Mouse (Mus musculus): Measurements from ENCODE around the gene Tor2a. TPM values are rescaled to one million over a fixed set of nuclear protein-coding genes. Genes with fewer than 3 reads are reported as not detected.

Gene Tor2a
- polyA plus RNA-seq, 1 experiment, result 35.7 TPM

GRCm38 (mm10) chr2:32740916-32741272, 16.1 kb upstream of the Tor2a start, which contains the start of gene 6330409D20Rik:
Gene 6330409D20Rik, minus strand, starts transcription at chr2:32741016.
- no peaks in the 10 kb centered on the region for H3K36me3 ChIP-seq (ENCODE audit: control insufficient read depth, insufficient read depth)
- no peaks in the 10 kb centered on the region for H3K79me3 ChIP-seq (ENCODE audit: low read depth)
- no peak within 1 kb of the TSS for H3K4me3 ChIP-seq (ENCODE audit: insufficient read depth, poor library complexity, severe bottlenecking)
- TF ChIP-seq FOSL1 (IDR thresholded peaks at IDR 0.05; ENCODE audit: insufficient read depth, low read length, poor library complexity, severe bottlenecking) (no peak), MYOG (IDR thresholded peaks at IDR 0.05; ENCODE audit: control insufficient read depth, extremely low read depth, insufficient read length) (no peak), CEBPB (IDR thresholded peaks at IDR 0.05; ENCODE audit: low read depth) (no peak), USF1 (IDR thresholded peaks at IDR 0.05; ENCODE audit: low read depth) (no peak), CTCF (IDR thresholded peaks at IDR 0.05; ENCODE audit: control insufficient read depth, insufficient read depth, insufficient read length) (no peak), MAX (IDR thresholded peaks at IDR 0.05) (no peak), MYOD1 (IDR thresholded peaks at IDR 0.05; ENCODE audit: control insufficient read depth, insufficient read length, low read depth) (no peak)
- H3K27me3 ChIP-seq (ENCODE audit: control insufficient read depth, insufficient read depth, insufficient read length), result peaks cover 51% of the 10 kb centered on the region
- H3K79me2 ChIP-seq (ENCODE audit: control insufficient read depth, insufficient read depth), result no peaks in the 10 kb centered on the region
- no peak within 1 kb of the TSS for H3ac ChIP-seq (ENCODE audit: control insufficient read depth, insufficient read length, low read depth)

GRCm38 (mm10) chr2:32741273-32742172, 15.5 kb upstream of the Tor2a start:
- Histone ChIP-seq H3K4me3 (ENCODE audit: insufficient read depth, poor library complexity, severe bottlenecking) (no peak overlapping the region), H3K79me3 (ENCODE audit: low read depth) (no peaks in the 10 kb centered on the region), H3K27me3 (ENCODE audit: control insufficient read depth, insufficient read depth, insufficient read length) (peaks cover 57% of the 10 kb centered on the region), H3K36me3 (ENCODE audit: control insufficient read depth, insufficient read depth) (no peaks in the 10 kb centered on the region), H3K79me2 (ENCODE audit: control insufficient read depth, insufficient read depth) (no peaks in the 10 kb centered on the region), H3ac (ENCODE audit: control insufficient read depth, insufficient read length, low read depth) (no peak overlapping the region)
- TF ChIP-seq CTCF (IDR thresholded peaks at IDR 0.05; ENCODE audit: control insufficient read depth, insufficient read depth, insufficient read length), result no peak
- TF ChIP-seq CEBPB (IDR thresholded peaks at IDR 0.05; ENCODE audit: low read depth), result no peak
- no peak for TF ChIP-seq MYOD1 (IDR thresholded peaks at IDR 0.05; ENCODE audit: control insufficient read depth, insufficient read length, low read depth)
- TF ChIP-seq USF1 (IDR thresholded peaks at IDR 0.05; ENCODE audit: low read depth), result no peak
- TF ChIP-seq FOSL1 (IDR thresholded peaks at IDR 0.05; ENCODE audit: insufficient read depth, low read length, poor library complexity, severe bottlenecking), result no peak
- no peak for TF ChIP-seq MYOG (IDR thresholded peaks at IDR 0.05; ENCODE audit: control insufficient read depth, extremely low read depth, insufficient read length)
- no peak for TF ChIP-seq MAX (IDR thresholded peaks at IDR 0.05)

GRCm38 (mm10) chr2:32742173-32742531, 14.9 kb upstream of the Tor2a start:
- Histone ChIP-seq H3K27me3 (ENCODE audit: control insufficient read depth, insufficient read depth, insufficient read length) (peaks cover 64% of the 10 kb centered on the region), H3K79me3 (ENCODE audit: low read depth) (no peaks in the 10 kb centered on the region), H3K79me2 (ENCODE audit: control insufficient read depth, insufficient read depth) (no peaks in the 10 kb centered on the region), H3K36me3 (ENCODE audit: control insufficient read depth, insufficient read depth) (no peaks in the 10 kb centered on the region), H3ac (ENCODE audit: control insufficient read depth, insufficient read length, low read depth) (no peak overlapping the region), H3K4me3 (ENCODE audit: insufficient read depth, poor library complexity, severe bottlenecking) (no peak overlapping the region)
- no peak for TF ChIP-seq USF1 (IDR thresholded peaks at IDR 0.05; ENCODE audit: low read depth)

GRCm38 (mm10) chr2:32744272-32744982, 12.6 kb upstream of the Tor2a start:
- H3K27me3 ChIP-seq (ENCODE audit: control insufficient read depth, insufficient read depth, insufficient read length), result peaks cover 66% of the 10 kb centered on the region
- H3K4me3 ChIP-seq (ENCODE audit: insufficient read depth, poor library complexity, severe bottlenecking), result no peak overlapping the region
- H3K79me2 ChIP-seq (ENCODE audit: control insufficient read depth, insufficient read depth), result no peaks in the 10 kb centered on the region
- H3ac ChIP-seq (ENCODE audit: control insufficient read depth, insufficient read length, low read depth), result no peak overlapping the region
- no peaks in the 10 kb centered on the region for H3K36me3 ChIP-seq (ENCODE audit: control insufficient read depth, insufficient read depth)
- TF ChIP-seq CTCF (IDR thresholded peaks at IDR 0.05; ENCODE audit: control insufficient read depth, insufficient read depth, insufficient read length) (no peak), CEBPB (IDR thresholded peaks at IDR 0.05; ENCODE audit: low read depth) (no peak), MYOG (IDR thresholded peaks at IDR 0.05; ENCODE audit: control insufficient read depth, extremely low read depth, insufficient read length) (no peak), FOSL1 (IDR thresholded peaks at IDR 0.05; ENCODE audit: insufficient read depth, low read length, poor library complexity, severe bottlenecking) (no peak), USF1 (IDR thresholded peaks at IDR 0.05; ENCODE audit: low read depth) (no peak), MYOD1 (IDR thresholded peaks at IDR 0.05; ENCODE audit: control insufficient read depth, insufficient read length, low read depth) (no peak), MAX (IDR thresholded peaks at IDR 0.05) (no peak)
- no peaks in the 10 kb centered on the region for H3K79me3 ChIP-seq (ENCODE audit: low read depth)

- Histone ChIP-seq H3ac (ENCODE audit: control insufficient read depth, insufficient read length, low read depth) (no peak overlapping the region), H3K36me3 (ENCODE audit: control insufficient read depth, insufficient read depth) (no peaks in the 10 kb centered on the region), H3K79me2 (ENCODE audit: control insufficient read depth, insufficient read depth) (no peaks in the 10 kb centered on the region), H3K79me3 (ENCODE audit: low read depth) (no peaks in the 10 kb centered on the region), H3K27me3 (ENCODE audit: control insufficient read depth, insufficient read depth, insufficient read length) (peaks cover 36% of the 10 kb centered on the region), H3K4me3 (ENCODE audit: insufficient read depth, poor library complexity, severe bottlenecking) (no peak overlapping the region)
- TF ChIP-seq MAX (IDR thresholded peaks at IDR 0.05) (no peak), MYOG (IDR thresholded peaks at IDR 0.05; ENCODE audit: control insufficient read depth, extremely low read depth, insufficient read length) (no peak), FOSL1 (IDR thresholded peaks at IDR 0.05; ENCODE audit: insufficient read depth, low read length, poor library complexity, severe bottlenecking) (no peak), MYOD1 (IDR thresholded peaks at IDR 0.05; ENCODE audit: control insufficient read depth, insufficient read length, low read depth) (no peak), USF1 (IDR thresholded peaks at IDR 0.05; ENCODE audit: low read depth) (no peak), CEBPB (IDR thresholded peaks at IDR 0.05; ENCODE audit: low read depth) (no peak), CTCF (IDR thresholded peaks at IDR 0.05; ENCODE audit: control insufficient read depth, insufficient read depth, insufficient read length) (no peak)
Measured at GRCm38 (mm10) chr2:32749082-32749481, 8.0 kb upstream of the Tor2a start.
